Mouse (Mus musculus) lung, postnatal 0 days (tissue): ENCODE data around the gene A230050P20Rik. TPM values are rescaled to one million over a fixed set of nuclear protein-coding genes. Genes with fewer than 3 reads are reported as not detected.

Experiments
- ATAC-seq: fragments of 200-750 bp; cut with Nextera tagmentation; 2 replicates; pipeline ENCODE4 v1.8.0; 2017; ENCODE audit warnings: moderate library complexity
- DNase-seq: peaks from one replicate; pipeline ENCODE4 v3.0.0-alpha.2; 2016; ENCODE audit warnings: low spot score
- H3K27ac ChIP-seq: fragments of 300-500 bp; sonication (generic); 2 replicates; pipeline ENCODE4 v1.5.1; 2014; ENCODE audit warnings: antibody characterized with exemption, mild to moderate bottlenecking, low read length, mixed read lengths
- H3K27me3 ChIP-seq: fragments of 300-500 bp; sonication (generic); replicated peaks from 2 replicates; pipeline ENCODE4 v1.6.1; 2014; ENCODE audit warnings: low read length, mixed read lengths; ENCODE audit not compliant: insufficient read depth
- H3K36me3 ChIP-seq: fragments of 300-500 bp; sonication (generic); 2 replicates; pipeline ENCODE4 v1.6.1; 2014; ENCODE audit warnings: low read length, mixed read lengths; ENCODE audit not compliant: insufficient read depth
- H3K4me1 ChIP-seq: fragments of 300-500 bp; sonication (generic); 2 replicates; pipeline ENCODE4 v1.6.1; 2014; ENCODE audit warnings: antibody characterized with exemption, low read depth, low read length, mixed read lengths; ENCODE audit not compliant: insufficient read depth
- H3K4me2 ChIP-seq: fragments of 300-500 bp; sonication (generic); replicated peaks from 2 replicates; pipeline ENCODE4 v1.6.1; 2014; ENCODE audit warnings: low read depth, mild to moderate bottlenecking, low read length, moderate library complexity, mixed read lengths
- H3K4me3 ChIP-seq: fragments of 300-500 bp; sonication (generic); 2 replicates; pipeline ENCODE4 v1.5.1; 2014; ENCODE audit warnings: low read depth, low read length
- H3K9ac ChIP-seq: fragments of 300-500 bp; sonication (generic); replicated peaks from 2 replicates; pipeline ENCODE4 v1.6.1; 2014; ENCODE audit warnings: low read depth, mild to moderate bottlenecking
- H3K9me3 ChIP-seq: fragments of 300-500 bp; sonication (generic); 2 replicates; pipeline ENCODE4 v1.6.1; 2016; ENCODE audit warnings: low read length, mixed read lengths
- CTCF ChIP-seq: IDR thresholded peaks from 2 replicates; pipeline ENCODE4 v1.5.1; 2016; ENCODE audit warnings: antibody characterized with exemption, mild to moderate bottlenecking
- EP300 ChIP-seq: IDR thresholded peaks from 2 replicates; pipeline ENCODE4 v1.6.1; 2016; ENCODE audit warnings: antibody characterized with exemption, mild to moderate bottlenecking, control low read depth
- WGBS: fragments of 180-500 bp; shearing (Covaris S2); extraction: QIAGEN DNeasy Blood & Tissue Kit; methylation state at CpG from one replicate; pipeline ENCODE4 v1.1.7; 2014; 5-methylcytosine and 5-hydroxymethylcytosine counted together
- polyA plus RNA-seq: library from polyadenylated mRNA; unstranded; fragments of >200 nt; fragmentation: Nextera tagmentation; extraction: Ambion mirVana; gene quantifications from 2 replicates; pipeline ENCODE4 v1.2.1, GENCODE M21; 2015

A230050P20Rik gene
- polyA plus RNA-seq, 1 experiment from 2014 or later: 9.3 TPM

DNA sequence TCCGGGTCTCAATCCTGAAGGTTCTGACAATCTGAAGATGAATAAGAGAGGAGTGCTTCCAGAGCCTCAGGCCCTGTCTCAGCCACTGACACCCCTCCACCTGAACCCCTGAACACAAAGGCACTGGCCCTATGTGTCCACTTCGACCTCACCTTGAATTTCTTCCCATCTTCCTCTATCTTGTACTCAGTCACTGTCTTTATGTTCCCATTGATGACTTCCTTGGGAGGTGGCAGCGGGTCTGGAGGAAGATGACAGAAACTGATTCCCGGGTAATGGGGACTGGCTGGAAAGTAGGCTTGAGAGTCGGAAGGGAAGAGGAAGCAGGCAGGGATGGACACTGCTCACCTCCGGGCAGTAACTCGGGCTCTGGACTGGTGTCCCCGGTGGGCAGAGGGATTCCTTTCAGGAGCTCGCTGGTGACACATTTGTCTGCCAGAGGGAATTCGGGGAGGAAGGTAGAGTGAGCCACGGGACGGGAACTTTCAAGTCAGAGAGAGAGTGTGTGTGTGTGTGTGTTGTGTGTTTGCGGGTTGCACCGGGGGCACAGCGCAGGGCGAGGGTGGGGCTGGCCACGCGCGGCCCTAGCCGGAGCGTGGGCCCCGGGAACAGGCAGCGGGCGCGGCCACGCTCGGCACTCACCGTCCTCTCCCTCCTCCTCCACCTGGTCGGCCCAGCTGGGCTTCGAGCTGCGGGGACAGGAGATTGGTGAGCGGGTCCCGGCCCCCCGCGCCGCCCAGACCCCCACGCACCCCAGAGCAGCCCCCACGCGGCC, 29.5 kb downstream of the A230050P20Rik start:
- H3K27ac ChIP-seq: peak overlapping the region; percentile 68
- peak overlapping the region; percentile 92 for H3K4me2 ChIP-seq
- H3K9ac ChIP-seq: peak overlapping the region; percentile 90
- H3K4me1 ChIP-seq: peaks cover 9% of the 10 kb centered on the region; the same call in 1 of the 2 replicates
- DNase-seq (no peak), ATAC-seq (peak; percentile 63)
- WGBS: 6% methylated on average over 26 of the region's 39 CpGs
- H3K27me3 ChIP-seq: no peaks in the 10 kb centered on the region
- peaks cover 22% of the 10 kb centered on the region; the same call in 1 of the 2 replicates for H3K36me3 ChIP-seq
- no peak for TF ChIP-seq CTCF
- no peak for TF ChIP-seq EP300
- no peaks in the 10 kb centered on the region for H3K9me3 ChIP-seq
- peak overlapping the region; percentile 87 for H3K4me3 ChIP-seq

DNA sequence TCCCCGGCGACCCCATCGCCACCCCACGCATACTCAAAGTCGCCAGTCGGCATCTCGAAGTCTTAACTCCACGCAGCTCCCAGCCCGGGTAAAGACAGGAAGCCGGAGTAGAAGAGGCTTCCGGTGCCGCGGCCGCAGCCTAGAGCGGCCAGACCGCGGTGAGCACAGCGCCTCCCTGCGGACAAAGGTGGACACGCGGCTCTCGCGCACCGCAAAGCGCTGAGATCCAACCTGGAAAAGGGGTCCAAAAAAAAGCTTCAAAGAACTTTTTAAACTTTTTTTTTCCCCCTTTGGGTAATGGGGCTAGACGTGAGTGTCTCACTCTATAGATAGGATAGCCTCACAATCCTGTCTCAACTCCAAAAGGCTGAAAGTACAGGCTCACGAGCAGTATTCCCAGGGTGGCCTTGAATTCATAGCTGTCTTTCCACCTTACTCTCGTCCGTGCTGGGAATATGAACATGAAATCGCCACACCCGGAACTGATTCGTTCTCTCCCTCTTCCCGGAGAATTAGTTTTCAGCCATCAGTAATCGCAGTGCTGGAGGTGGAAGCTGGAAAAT, 30.1 kb downstream of the A230050P20Rik start, which contains the start of gene Eif3g:
Gene Eif3g (minus strand): TSS at position 113 of the 563 bp plus-strand sequence.
- Histone ChIP-seq H3K27ac (peak within 1 kb of the TSS; percentile 68), H3K9ac (peak within 1 kb of the TSS; percentile 90), H3K9me3 (no peaks in the 10 kb centered on the region), H3K4me1 (peaks cover 9% of the 10 kb centered on the region; the same call in 1 of the 2 replicates), H3K27me3 (no peaks in the 10 kb centered on the region), H3K36me3 (peaks cover 19% of the 10 kb centered on the region; the same call in 1 of the 2 replicates), H3K4me3 (peak within 1 kb of the TSS; percentile 87), H3K4me2 (peak within 1 kb of the TSS; percentile 92)
- WGBS: 3% methylated on average over 34 of the region's 34 CpGs
- DNase-seq (peak; percentile 93), ATAC-seq (peak; percentile 89)
- TF ChIP-seq EP300 (no peak), CTCF (peak; percentile 90)

DNA sequence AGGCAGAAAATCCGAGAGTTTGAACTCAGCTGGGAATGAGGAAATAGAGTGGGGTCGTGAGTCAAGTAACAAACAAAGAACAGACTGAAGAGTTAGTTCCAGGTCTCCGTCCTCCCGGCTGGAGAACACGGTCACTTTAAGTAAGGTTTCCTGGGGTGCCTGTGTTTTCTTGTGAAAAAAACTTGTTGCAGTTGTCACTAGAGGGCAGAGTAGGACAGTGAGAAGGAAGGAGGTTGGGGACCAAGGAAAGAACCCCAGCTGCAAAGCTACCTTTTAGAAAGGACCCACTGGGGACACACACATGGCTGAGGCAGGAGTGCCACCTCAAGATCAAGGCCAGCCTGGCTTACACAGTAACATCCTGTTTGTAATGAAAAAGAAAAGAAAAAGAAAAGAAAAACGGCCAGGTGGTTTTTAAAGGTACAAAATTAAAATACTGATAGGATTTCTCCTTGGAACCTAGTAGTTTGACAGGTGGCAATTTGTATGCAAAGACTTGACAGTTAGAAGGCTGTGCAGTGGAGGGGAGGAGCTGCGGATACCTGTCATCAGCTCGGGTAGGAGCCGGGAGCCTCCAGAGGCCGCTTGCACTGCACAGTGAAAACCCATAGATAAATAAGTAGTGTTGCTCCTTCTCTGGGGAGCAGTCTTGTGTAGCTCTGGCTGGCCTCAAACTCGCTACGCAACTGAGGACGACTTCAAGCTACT, 33.2 kb downstream of the A230050P20Rik start:
- ATAC-seq (peak; percentile 46), DNase-seq (peak; percentile 89)
- H3K9ac ChIP-seq: no peak overlapping the region
- no peaks in the 10 kb centered on the region for H3K36me3 ChIP-seq
- no peak overlapping the region for H3K4me2 ChIP-seq
- H3K4me3 ChIP-seq: no peak overlapping the region
- no peak overlapping the region for H3K27ac ChIP-seq
- TF ChIP-seq EP300 (no peak), CTCF (peak; percentile 82)
- no peaks in the 10 kb centered on the region for H3K9me3 ChIP-seq
- peaks cover 9% of the 10 kb centered on the region; the same call in 1 of the 2 replicates for H3K4me1 ChIP-seq
- WGBS: 7% methylated on average over 13 of the region's 13 CpGs
- no peaks in the 10 kb centered on the region for H3K27me3 ChIP-seq

DNA sequence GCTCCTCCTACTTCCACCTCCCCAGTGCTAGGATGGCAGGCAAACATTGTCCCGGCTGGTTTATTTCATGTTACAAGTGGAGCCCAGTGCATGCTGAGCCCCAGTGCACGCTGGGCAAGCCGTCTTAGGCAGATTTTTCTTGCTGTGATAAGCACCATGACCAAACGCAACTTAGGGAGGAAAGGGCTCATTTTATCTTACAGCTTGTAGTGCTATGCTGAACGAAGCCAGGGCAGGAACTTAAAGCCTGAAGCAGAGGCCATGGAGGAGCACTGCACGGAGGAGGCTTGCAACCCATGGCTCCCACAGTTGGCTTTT, 33.7 kb downstream of the A230050P20Rik start:
- DNase-seq (no peak), ATAC-seq (peak; percentile 12; the same call in 1 of the 2 replicates)
- no peak overlapping the region for H3K4me3 ChIP-seq
- H3K4me1 ChIP-seq: peaks cover 8% of the 10 kb centered on the region; the same call in 1 of the 2 replicates
- no peaks in the 10 kb centered on the region for H3K36me3 ChIP-seq
- H3K9me3 ChIP-seq: no peaks in the 10 kb centered on the region
- no peak overlapping the region for H3K27ac ChIP-seq
- no peak for TF ChIP-seq EP300
- TF ChIP-seq CTCF: no peak
- H3K27me3 ChIP-seq: no peaks in the 10 kb centered on the region
- 11% methylated on average over 6 of the region's 6 CpGs for WGBS
- no peak overlapping the region for H3K9ac ChIP-seq
- no peak overlapping the region for H3K4me2 ChIP-seq

DNA sequence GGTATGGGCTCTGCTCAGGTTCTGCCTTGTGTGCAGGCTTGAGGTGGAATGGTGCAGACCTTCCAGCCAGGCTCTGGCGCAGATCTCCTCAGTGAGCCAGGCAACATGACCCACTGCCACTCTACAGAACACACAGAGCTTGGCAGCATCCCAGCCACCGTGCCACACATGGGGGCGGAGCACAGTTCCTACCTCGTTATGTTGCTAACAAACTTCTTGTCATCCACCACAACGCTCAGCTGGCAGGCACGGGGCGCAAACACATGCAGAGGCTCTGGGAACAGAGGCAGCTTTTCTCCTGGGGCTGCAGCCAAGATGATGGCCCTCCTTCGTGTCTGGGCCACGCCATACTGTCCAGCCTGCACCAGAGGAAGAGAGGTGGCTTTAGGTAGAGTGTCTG, 41.5 kb downstream of the A230050P20Rik start:
- Histone ChIP-seq H3K9ac (no peak overlapping the region), H3K4me3 (no peak overlapping the region), H3K4me2 (no peak overlapping the region), H3K36me3 (peaks cover 42% of the 10 kb centered on the region), H3K27me3 (no peaks in the 10 kb centered on the region), H3K9me3 (no peaks in the 10 kb centered on the region), H3K27ac (no peak overlapping the region), H3K4me1 (no peaks in the 10 kb centered on the region)
- 89% methylated on average over 9 of the region's 9 CpGs for WGBS
- TF ChIP-seq EP300: no peak
- DNase-seq (no peak), ATAC-seq (no peak)

DNA sequence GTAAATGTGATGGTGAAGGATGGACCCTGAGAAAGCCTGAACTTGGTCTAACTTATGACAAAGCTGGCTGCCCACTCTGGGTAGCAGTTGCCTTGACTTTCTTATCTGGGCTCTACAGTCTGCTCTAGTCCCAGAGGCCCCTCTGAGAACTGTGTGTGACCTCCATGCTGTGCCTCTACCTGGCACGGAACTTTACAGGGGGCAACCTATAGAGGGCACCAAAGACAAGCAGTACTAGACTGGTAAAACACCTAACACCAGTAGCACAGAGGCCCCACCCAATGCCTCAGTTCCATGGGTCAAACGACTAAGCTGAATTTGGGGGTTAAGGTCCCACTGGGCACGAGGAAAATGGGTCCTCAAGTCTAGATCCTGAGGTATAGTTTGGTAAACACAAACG, 47.7 kb downstream of the A230050P20Rik start:
- Histone ChIP-seq H3K36me3 (peaks cover 56% of the 10 kb centered on the region), H3K4me1 (no peaks in the 10 kb centered on the region), H3K27me3 (no peaks in the 10 kb centered on the region), H3K4me2 (no peak overlapping the region), H3K4me3 (no peak overlapping the region), H3K27ac (no peak overlapping the region), H3K9me3 (no peaks in the 10 kb centered on the region), H3K9ac (no peak overlapping the region)
- peak; percentile 70 for TF ChIP-seq CTCF
- TF ChIP-seq EP300: no peak
- WGBS: 81% methylated on average over 4 of the region's 4 CpGs
- peak; percentile 58 for ATAC-seq
- peak; percentile 25 for DNase-seq
